Mouse (Mus musculus): ENCODE data around the gene Tnfaip1. TPM values are rescaled to one million over a fixed set of nuclear protein-coding genes. Genes with fewer than 3 reads are reported as not detected.

The Tnfaip1 gene
- polyA plus RNA-seq, 1 experiment from 2014 or later: 13.1 TPM

DNA sequence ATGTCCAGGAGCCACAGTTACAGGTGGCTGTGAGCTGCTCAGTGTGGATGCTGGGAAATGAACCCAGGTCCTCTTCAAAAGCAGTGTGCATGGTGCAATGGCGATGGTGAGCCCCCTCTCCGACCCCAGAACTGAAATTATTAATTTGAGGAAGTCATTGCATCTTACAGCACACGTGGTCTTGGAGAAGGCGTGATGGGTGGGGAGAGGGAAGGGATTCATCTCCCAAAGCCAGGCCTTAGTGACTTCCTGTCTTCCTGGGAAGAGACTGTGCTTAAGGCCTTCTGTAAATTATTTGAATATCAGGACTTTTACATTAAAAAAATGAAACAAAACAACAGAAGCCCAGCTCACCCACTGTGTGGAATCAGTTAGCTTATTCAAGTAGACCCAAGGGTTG lies 19.9 kb upstream of the Tnfaip1 start:
- DNase-seq: no peak
- H3K4me1 ChIP-seq (ENCODE audit: insufficient read depth): peaks cover 3% of the 10 kb centered on the region; the same call in 1 of the 2 replicates
- H3K27ac ChIP-seq (ENCODE audit: low read depth): 0 out of 2 replicates have a peak overlapping the region, but pooled peaks have one; percentile 25
- TF ChIP-seq CTCF (IDR thresholded peaks at IDR 0.05; ENCODE audit: low read depth) (no peak), EP300 (IDR thresholded peaks at IDR 0.05; ENCODE audit: low read depth) (no peak)
- H3K9me3 ChIP-seq (ENCODE audit: low read length): no peaks in the 10 kb centered on the region
- H3K36me3 ChIP-seq (replicated peaks; ENCODE audit: insufficient read depth, low read length): no peaks in the 10 kb centered on the region
- H3K27me3 ChIP-seq (ENCODE audit: insufficient read depth, low read length): no peaks in the 10 kb centered on the region
- H3K9ac ChIP-seq (replicated peaks): no peak overlapping the region
- H3K4me2 ChIP-seq (ENCODE audit: low read depth, low read length): no peak overlapping the region
- H3K4me3 ChIP-seq (ENCODE audit: low read depth, low read length): no peak overlapping the region
- ATAC-seq: no peak
- WGBS (ENCODE audit: insufficient replicate concordance): 31% methylated on average over 4 of the region's 4 CpGs

DNA sequence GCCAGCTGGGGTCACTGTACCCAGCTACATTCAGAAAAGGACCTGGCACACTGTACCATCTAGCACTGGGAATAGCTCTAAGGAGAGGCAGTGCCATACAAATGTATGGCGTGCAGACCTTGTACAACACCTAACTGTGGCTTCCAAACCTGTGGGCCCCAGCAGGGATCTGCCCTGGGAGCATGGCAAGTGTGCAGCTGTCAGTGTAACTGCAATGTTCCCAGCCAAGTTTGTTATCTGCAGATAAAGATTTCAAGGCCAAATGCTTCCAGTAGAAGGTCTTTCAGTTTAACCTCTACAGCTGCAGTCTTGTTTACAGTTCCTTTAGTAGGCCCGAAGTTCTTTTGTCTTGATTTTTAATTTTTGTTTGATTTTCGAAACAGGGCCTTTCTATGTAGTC lies 19.5 kb upstream of the Tnfaip1 start:
- H3K27me3 ChIP-seq (ENCODE audit: insufficient read depth, low read length): no peaks in the 10 kb centered on the region
- no peak overlapping the region for H3K4me3 ChIP-seq (ENCODE audit: low read depth, low read length)
- 43% methylated on average over 3 of the region's 3 CpGs for WGBS (ENCODE audit: insufficient replicate concordance)
- no peak overlapping the region for H3K9ac ChIP-seq (replicated peaks)
- peak overlapping the region; percentile 25; the same call in 1 of the 2 replicates for H3K27ac ChIP-seq (ENCODE audit: low read depth)
- DNase-seq (no peak), ATAC-seq (no peak)
- TF ChIP-seq CTCF (IDR thresholded peaks at IDR 0.05; ENCODE audit: low read depth): no peak
- TF ChIP-seq EP300 (IDR thresholded peaks at IDR 0.05; ENCODE audit: low read depth): peak; percentile 29; the same call in 1 of the 2 replicates
- H3K4me2 ChIP-seq (ENCODE audit: low read depth, low read length): no peak overlapping the region
- H3K9me3 ChIP-seq (ENCODE audit: low read length): no peaks in the 10 kb centered on the region
- H3K36me3 ChIP-seq (replicated peaks; ENCODE audit: insufficient read depth, low read length): no peaks in the 10 kb centered on the region
- H3K4me1 ChIP-seq (ENCODE audit: insufficient read depth): peaks cover 7% of the 10 kb centered on the region; the same call in 1 of the 2 replicates

GRCm38 (mm10) chr11:78551059-78551398 lies 14.9 kb upstream of the Tnfaip1 start:
- no peak overlapping the region for H3K27ac ChIP-seq (ENCODE audit: low read depth)

GRCm38 (mm10) chr11:78550168-78551058 lies 14.3 kb upstream of the Tnfaip1 start, which contains the start of gene Tmem97:
Gene Tmem97 (minus strand): TSS chr11:78550777.
- peak within 1 kb of the TSS; percentile 99 for H3K4me2 ChIP-seq (ENCODE audit: low read depth, low read length)

More at GRCm38 (mm10) chr11:78551059-78551398, 14.9 kb upstream of the Tnfaip1 start:
- Histone ChIP-seq H3K27me3 (ENCODE audit: insufficient read depth, low read length) (no peaks in the 10 kb centered on the region), H3K9ac (replicated peaks) (no peak overlapping the region), H3K4me2 (ENCODE audit: low read depth, low read length) (peak overlapping the region; percentile 99), H3K9me3 (ENCODE audit: low read length) (no peaks in the 10 kb centered on the region), H3K36me3 (replicated peaks; ENCODE audit: insufficient read depth, low read length) (no peaks in the 10 kb centered on the region), H3K4me1 (ENCODE audit: insufficient read depth) (peaks cover 23% of the 10 kb centered on the region), H3K4me3 (ENCODE audit: low read depth, low read length) (peak overlapping the region; percentile 83)
- WGBS (ENCODE audit: insufficient replicate concordance): 31% methylated on average over 6 of the region's 6 CpGs
- TF ChIP-seq EP300 (IDR thresholded peaks at IDR 0.05; ENCODE audit: low read depth): no peak
- TF ChIP-seq CTCF (IDR thresholded peaks at IDR 0.05; ENCODE audit: low read depth): no peak
- DNase-seq: no peak
- no peak for ATAC-seq

GRCm38 (mm10) chr11:78549491-78549987 lies 13.4 kb upstream of the Tnfaip1 start:
- Histone ChIP-seq H3K27ac (ENCODE audit: low read depth) (peak overlapping the region; percentile 92), H3K9me3 (ENCODE audit: low read length) (no peaks in the 10 kb centered on the region), H3K36me3 (replicated peaks; ENCODE audit: insufficient read depth, low read length) (0 out of 2 replicates have a peak, but pooled peaks cover 2% of the 10 kb centered on the region), H3K27me3 (ENCODE audit: insufficient read depth, low read length) (no peaks in the 10 kb centered on the region), H3K4me3 (ENCODE audit: low read depth, low read length) (peak overlapping the region; percentile 83), H3K9ac (replicated peaks) (peak overlapping the region; percentile 82), H3K4me2 (ENCODE audit: low read depth, low read length) (peak overlapping the region; percentile 99), H3K4me1 (ENCODE audit: insufficient read depth) (peaks cover 21% of the 10 kb centered on the region)
- TF ChIP-seq EP300 (IDR thresholded peaks at IDR 0.05; ENCODE audit: low read depth) (0 out of 2 replicates have a peak, but pooled peaks have one; percentile 8), CTCF (IDR thresholded peaks at IDR 0.05; ENCODE audit: low read depth) (no peak)
- 8% methylated on average over 5 of the region's 5 CpGs for whole genome bisulfite sequencing (ENCODE audit: insufficient replicate concordance)
- no peak for DNase-seq
- peak; percentile 9; the same call in 1 of the 2 replicates for ATAC-seq

More at GRCm38 (mm10) chr11:78550168-78551058, 14.3 kb upstream of the Tnfaip1 start, which contains the start of gene Tmem97:
- H3K9me3 ChIP-seq (ENCODE audit: low read length): no peaks in the 10 kb centered on the region
- peak within 1 kb of the TSS; percentile 92 for H3K27ac ChIP-seq (ENCODE audit: low read depth)
- DNase-seq: peak; percentile 96
- no peak; the same call in 1 of the 2 replicates for TF ChIP-seq EP300 (IDR thresholded peaks at IDR 0.05; ENCODE audit: low read depth)
- TF ChIP-seq CTCF (IDR thresholded peaks at IDR 0.05; ENCODE audit: low read depth): peak; percentile 44
- peak within 1 kb of the TSS; percentile 83 for H3K4me3 ChIP-seq (ENCODE audit: low read depth, low read length)
- H3K4me1 ChIP-seq (ENCODE audit: insufficient read depth): peaks cover 21% of the 10 kb centered on the region
- peak within 1 kb of the TSS; percentile 82 for H3K9ac ChIP-seq (replicated peaks)
- under 1% methylated on average over 60 of the region's 60 CpGs for WGBS (ENCODE audit: insufficient replicate concordance)
- peak; percentile 99 for ATAC-seq
- 0 out of 2 replicates have a peak, but pooled peaks cover 2% of the 10 kb centered on the region for H3K36me3 ChIP-seq (replicated peaks; ENCODE audit: insufficient read depth, low read length)
- no peaks in the 10 kb centered on the region for H3K27me3 ChIP-seq (ENCODE audit: insufficient read depth, low read length)
